Mouse (Mus musculus): ENCODE measurements around the gene Sf3b6.
"Not testable (repeated sequence)": the region's sequence is repeated elsewhere in the genome, so short reads cannot be mapped to it uniquely, and the experiment has no call there.

Gene Sf3b6

DNA sequence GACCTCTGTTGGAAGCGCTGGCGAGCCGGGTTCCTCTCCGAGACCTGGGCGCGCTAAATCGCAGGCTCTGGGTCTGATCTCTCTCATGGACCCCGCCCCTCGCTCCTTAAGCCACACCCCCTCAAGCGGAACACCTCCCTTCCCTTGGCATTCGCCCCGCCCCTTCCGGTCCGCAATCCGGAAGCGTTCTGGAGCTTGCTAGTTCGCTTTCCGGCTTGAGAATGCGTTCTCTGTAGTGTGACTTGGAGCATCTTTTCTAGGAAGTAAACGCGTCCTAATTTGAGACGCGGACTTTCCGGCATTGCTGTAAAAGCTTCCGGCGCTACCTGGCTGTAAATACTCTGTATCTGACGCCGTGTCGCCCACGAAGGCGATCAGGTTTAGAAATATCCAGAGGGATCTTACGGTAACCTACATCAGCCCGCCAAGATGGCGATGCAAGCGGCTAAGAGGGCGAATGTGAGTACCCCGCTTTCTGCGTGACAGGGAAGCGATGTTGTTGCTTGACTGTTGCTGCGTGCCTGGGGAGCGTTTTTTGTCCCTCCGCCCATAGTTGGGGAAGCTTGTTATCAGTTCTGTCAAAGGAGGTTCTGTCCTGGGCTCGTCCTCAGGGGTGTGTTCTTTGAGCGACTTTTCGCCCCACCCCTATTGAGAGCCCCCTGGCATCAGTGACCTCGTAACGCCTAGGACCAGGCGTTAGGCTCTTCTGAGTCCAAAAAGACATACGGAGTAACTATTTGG, at the start of gene Sf3b6:
Gene Sf3b6, plus strand, starts transcription at position 184 of the 741 bp plus-strand sequence.
- peak; percentile 97 for DNase-seq (ENCODE audit: low read depth, low spot score)

DNA sequence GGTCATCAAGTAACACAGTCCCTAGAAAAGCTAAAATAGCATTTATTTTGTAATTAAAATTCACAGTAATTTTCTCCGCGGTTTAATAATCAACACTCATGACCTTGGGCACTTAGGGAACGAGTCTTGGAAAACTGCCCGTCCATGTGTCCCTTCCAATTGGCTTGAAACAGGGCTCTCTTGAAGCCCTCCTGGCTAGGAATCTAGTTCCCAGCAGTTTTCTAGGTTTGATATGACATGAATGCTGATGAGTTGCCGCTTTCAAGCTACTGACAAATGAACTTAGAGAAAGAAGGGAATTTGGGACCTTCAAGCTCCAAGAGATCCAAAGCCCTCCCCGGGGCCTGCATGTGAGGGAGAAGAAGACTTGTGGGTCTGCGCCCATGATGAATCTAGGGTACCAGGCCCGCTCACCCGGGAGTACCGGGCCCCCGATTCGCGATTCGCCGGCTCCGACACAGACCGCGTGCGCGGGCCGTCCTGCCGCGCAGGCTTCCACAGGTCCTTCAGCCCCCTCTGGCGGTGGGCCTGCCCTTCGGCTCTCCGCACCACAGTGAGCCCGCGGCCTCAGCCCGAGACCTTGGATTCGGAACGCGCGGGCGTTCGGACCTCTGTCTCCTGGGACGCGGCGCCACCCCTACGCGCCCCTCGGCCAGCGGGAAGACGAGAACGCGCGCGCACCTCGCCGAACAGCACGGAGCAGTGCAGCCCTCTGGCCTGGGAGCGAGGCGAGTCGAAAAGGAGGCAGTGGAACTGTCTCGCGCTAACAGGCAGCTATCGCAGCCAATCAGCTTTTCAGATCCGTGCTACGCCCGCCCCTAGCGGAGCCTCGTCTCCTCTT, 48.6 kb upstream of the Sf3b6 start, which contains the start of the genes Pfn4 and Fam228b:
Gene Pfn4, plus strand, starts transcription at position 531 of the 841 bp plus-strand sequence.
Gene Fam228b, minus strand, starts transcription at position 776 of the 841 bp plus-strand sequence.
- peak; percentile 95 for DNase-seq (ENCODE audit: low read depth, low spot score)

- no peak for DNase-seq (ENCODE audit: low read depth, low spot score)
Observed at GRCm38 (mm10) chr12:4769333-4769723, 48.0 kb upstream of the Sf3b6 start.

GRCm38 (mm10) chr12:4774895-4775587, 42.3 kb upstream of the Sf3b6 start:
- no peak for DNase-seq (ENCODE audit: low read depth, low spot score)

DNA sequence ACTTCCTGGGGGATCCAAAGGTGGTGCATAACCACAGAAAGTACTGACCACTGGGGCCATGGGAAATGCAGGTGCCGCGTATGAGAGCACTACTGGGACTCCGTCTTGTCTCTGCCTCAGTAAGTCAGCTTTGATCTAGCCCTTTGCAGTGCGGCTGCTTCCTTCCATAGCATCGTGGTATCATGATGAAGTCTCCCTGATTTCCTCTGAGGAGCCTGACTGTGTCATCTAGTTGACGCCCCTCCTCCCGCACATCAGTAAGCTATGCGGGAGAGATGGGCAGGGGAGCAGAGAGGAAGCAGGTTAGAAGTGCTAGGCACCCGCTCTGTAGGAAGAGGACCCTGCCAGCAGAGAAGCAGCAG, 41.8 kb upstream of the Sf3b6 start:
- DNase-seq (ENCODE audit: low read depth, low spot score), result no peak

- no peak for DNase-seq (ENCODE audit: low read depth, low spot score)
Observed at GRCm38 (mm10) chr12:4777734-4778133, 39.6 kb upstream of the Sf3b6 start.

- no peak for DNase-seq (ENCODE audit: low read depth, low spot score)
Observed at GRCm38 (mm10) chr12:4780245-4780644, 37.1 kb upstream of the Sf3b6 start.

- no peak for DNase-seq (ENCODE audit: low read depth, low spot score)
Observed at GRCm38 (mm10) chr12:4781270-4781669, 36.1 kb upstream of the Sf3b6 start.

DNA sequence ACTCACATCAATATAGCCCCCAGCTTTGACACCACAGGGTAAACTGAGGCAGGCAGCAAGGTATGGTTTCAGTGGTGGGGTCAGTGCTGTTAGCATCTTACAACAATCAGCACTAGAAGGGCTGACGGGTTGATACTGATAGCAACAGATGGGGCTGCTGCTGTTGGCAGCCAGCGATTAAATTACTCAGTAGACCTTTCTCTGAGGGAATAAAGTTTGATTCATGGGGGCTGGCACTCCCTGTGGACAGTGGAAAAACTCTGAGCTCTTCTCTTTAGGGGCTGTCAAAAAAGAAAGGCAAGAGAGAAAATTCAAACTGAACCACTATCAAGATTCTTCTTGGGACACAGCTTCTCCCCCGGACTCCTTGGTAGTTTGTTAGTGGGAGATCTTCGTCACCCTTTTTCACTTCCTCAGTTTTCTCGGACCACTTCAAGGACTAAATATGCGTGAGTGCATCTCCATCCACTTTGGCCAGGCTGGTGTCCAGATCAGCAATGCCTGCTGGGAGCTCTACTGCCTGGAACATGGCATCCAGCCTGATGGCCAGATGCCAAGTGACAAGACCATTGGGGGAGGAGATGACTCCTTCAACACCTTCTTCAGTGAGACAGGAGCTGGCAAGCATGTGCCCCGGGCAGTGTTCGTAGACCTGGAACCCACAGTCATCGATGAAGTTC, 35.5 kb upstream of the Sf3b6 start:
- not testable (repeated sequence) for DNase-seq (ENCODE audit: low read depth, low spot score)

- no peak for DNase-seq (ENCODE audit: low read depth, low spot score)
Observed at GRCm38 (mm10) chr12:4783598-4783997, 33.7 kb upstream of the Sf3b6 start.

DNA sequence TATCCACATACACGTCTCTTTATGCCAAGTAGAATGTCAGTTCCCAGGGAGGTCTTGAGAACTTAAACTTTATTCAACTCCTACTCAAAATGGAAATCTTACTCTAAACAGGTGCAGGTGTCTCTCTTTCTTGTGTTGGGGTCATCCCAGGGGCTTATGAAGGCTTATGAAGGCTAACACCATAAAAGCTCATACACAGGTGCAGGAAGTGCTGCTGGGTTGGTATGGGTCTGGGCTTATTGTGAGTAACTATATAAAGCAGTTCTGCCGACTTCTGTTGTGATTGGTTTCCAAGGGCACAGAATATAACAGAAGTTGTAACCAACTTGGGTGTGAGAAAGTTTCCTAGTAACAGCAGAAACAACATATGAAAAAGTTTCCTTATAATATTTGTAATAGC, 32.9 kb upstream of the Sf3b6 start:
- no peak for DNase-seq (ENCODE audit: low read depth, low spot score)

DNA sequence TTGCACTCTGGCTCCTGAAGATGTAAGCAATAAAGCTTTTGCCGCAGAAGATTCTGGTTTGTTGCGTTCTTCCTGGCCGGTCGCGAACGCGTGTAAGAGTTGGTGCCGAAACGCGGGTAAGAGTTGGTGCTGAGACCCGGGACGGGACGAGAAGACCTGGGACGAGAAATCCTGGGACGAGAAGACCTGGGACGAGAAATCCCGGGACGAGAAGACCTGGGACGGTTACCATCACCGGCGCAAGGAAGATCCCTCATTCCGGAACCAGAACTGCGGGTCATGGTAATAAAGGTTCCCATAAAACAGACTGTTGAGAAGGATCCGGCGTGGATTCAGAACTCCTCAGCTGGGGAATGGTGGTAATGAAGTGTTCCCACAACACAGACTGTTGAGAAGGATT, 29.2 kb upstream of the Sf3b6 start:
- not testable (repeated sequence) for DNase-seq (ENCODE audit: low read depth, low spot score)

DNA sequence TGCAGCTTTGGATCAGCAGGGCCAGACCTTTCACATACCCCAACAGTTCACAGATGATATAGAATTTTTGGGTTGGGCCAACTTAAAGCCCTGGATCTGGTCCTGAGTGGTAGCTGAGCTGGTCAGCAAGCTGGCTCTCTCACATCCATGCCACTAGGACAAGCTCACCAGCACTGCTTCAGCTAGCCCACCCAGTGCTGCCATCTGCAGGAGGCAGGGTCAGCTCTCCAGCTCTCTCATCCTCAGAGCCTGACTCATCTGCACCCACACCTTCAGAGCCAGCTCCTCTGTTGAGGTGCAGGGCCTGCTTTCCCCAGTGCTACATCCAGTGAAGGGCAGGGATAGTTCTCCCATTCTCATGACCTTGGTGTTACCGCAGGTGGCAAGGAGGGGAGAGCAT, 23.6 kb upstream of the Sf3b6 start:
- peak; percentile 27 for DNase-seq (ENCODE audit: low read depth, low spot score)

- DNase-seq (ENCODE audit: low read depth, low spot score), result not testable (repeated sequence)
Observed at GRCm38 (mm10) chr12:4797471-4797870, 19.9 kb upstream of the Sf3b6 start.

- DNase-seq (ENCODE audit: low read depth, low spot score), result no peak
Observed at GRCm38 (mm10) chr12:4811036-4811435, 6.3 kb upstream of the Sf3b6 start.

- no peak for DNase-seq (ENCODE audit: low read depth, low spot score)
Observed at GRCm38 (mm10) chr12:4811705-4812104, 5.6 kb upstream of the Sf3b6 start.

DNA sequence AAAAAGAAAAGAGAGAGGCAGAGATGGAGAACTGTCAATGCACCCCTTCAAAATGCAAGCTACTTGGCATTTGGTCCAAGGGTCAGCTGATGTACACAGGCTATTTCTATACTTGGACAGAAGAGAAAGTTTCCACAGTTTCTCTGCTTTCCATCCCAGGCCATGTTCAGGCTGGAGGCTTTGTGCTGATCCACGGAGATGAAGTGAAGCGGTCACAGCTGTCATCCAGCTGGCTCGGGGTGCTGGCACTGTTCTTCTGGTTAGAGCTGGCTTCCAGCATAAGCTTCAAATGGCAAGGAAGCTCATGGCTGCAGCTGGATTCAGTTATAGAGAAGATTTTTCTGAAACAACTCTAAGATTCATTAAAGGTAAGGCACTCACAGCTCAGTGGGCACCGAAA, 3.7 kb upstream of the Sf3b6 start:
- no peak for DNase-seq (ENCODE audit: low read depth, low spot score)

DNA sequence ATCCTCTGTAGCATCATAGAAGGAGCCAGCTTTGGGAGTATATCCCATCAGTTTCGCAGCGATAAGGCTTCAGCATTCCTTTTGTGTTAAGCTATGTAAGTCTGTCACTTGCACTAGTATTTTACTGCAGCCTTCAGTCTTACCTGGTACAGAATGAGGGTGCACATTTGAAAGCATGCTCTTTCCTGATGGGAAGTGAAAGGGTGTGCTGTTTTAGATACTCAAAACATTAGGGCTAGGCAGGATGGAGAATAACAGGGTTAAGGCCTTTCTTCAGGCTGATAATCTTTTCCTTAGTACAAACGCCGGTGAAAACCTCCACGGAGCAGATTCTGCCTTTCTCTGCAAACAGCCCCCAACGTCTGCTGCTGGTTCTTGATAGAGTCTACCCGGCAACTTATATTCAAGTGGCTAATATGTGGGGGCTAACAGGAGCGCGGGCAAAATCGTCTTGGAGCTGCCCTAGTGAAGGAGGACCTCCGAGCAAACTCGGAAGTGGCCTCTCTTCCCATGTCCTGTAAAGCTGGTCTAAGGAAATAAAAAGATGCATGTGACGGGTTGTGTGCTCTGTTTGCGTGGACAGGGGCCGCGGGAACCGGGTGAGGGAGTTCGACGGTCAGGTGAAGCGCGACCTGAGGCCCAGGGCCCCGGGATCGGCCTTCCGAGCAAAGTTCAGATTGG, 524 bp upstream of the Sf3b6 start:
- DNase-seq (ENCODE audit: low read depth, low spot score), result no peak

DNA sequence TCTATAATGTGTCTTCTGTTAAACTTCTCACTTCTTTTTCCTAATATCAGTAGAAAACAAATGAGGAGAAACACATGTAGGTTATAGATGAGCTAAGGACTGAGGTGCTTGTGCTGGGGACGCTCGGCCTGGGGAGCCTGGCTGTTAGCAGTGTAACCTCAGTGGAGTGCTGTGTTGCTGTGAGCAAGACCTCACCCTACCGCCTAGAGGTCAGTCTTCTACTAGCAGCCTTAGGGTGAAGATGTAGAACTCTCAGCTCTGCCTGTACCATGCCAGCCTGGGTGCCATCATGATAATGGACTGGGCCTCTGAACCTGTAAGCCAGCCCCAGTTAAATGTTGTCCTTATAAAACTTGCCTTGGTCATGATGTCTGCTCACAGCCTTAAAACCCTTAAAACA, 9.9 kb downstream of the Sf3b6 start:
- DNase-seq (ENCODE audit: low read depth, low spot score), result peak; percentile 38

DNA sequence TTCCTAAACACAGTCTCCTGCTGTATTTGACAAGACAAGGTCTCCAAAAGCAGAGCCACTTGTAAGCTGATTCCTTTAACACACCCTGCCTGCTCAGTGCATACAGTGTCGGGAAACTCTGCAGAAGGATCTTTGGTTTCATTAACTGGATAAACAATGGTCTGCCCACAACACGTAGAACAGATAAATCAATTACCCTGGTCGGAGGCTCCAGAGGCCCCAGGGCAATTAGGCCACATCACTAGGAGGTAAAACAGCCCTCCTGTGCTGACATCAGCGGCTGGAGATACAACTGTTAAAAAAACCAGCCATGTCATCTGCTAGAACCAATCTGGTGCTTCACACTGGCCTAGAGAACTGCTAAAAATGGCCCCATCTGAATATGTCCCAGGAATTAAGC, 19.6 kb downstream of the Sf3b6 start:
- no peak for DNase-seq (ENCODE audit: low read depth, low spot score)

- DNase-seq (ENCODE audit: low read depth, low spot score), result no peak
Observed at GRCm38 (mm10) chr12:4840010-4840409, 22.7 kb downstream of the Sf3b6 start.
